Mouse (Mus musculus) midbrain, embryonic 11.5 days (tissue): ENCODE results near the gene Psmb7. TPM values are rescaled to one million over a fixed set of nuclear protein-coding genes. Genes with fewer than 3 reads are reported as not detected.
A peak's percentile ranks its signal among the peaks of the same experiment; 100 is the strongest.

Experiments used
- ATAC-seq: fragments of 200-750 bp; cut with Nextera tagmentation; 2 replicates; pipeline ENCODE4 v1.8.0; 2017; ENCODE audit warnings: moderate TSS enrichment, moderate library complexity; ENCODE audit not compliant: low FRiP score
- DNase-seq: peaks from one replicate; pipeline ENCODE4 v3.0.0; 2015; ENCODE audit warnings: low spot score; ENCODE audit errors: missing footprints
- H3K27ac ChIP-seq: fragments of 300-500 bp; sonication (generic); 2 replicates; pipeline ENCODE4 v1.5.1; 2014; ENCODE audit warnings: low read depth, low read length
- H3K27me3 ChIP-seq: fragments of 300-500 bp; sonication (generic); 2 replicates; pipeline ENCODE4 v1.6.1; 2014; ENCODE audit warnings: mild to moderate bottlenecking, low read length, moderate library complexity, mixed read lengths; ENCODE audit not compliant: control insufficient read depth, insufficient read depth
- H3K36me3 ChIP-seq: fragments of 300-500 bp; sonication (generic); 2 replicates; pipeline ENCODE4 v1.6.1; 2014; ENCODE audit warnings: mild to moderate bottlenecking, low read length, moderate library complexity, mixed read lengths; ENCODE audit not compliant: control insufficient read depth, insufficient read depth
- H3K4me1 ChIP-seq: fragments of 300-500 bp; sonication (generic); 2 replicates; pipeline ENCODE4 v1.6.1; 2014; ENCODE audit warnings: low read length; ENCODE audit not compliant: control insufficient read depth, insufficient read depth
- H3K4me2 ChIP-seq: fragments of 300-500 bp; sonication (generic); 2 replicates; pipeline ENCODE4 v1.6.1; 2014; ENCODE audit warnings: mild to moderate bottlenecking, moderate library complexity
- H3K4me3 ChIP-seq: fragments of 300-500 bp; sonication (generic); 2 replicates; pipeline ENCODE4 v1.5.1; 2014; ENCODE audit warnings: low read depth, low read length
- H3K9ac ChIP-seq: fragments of 300-500 bp; sonication (generic); 2 replicates; pipeline ENCODE4 v1.6.1; 2014; ENCODE audit warnings: low read length
- H3K9me3 ChIP-seq: fragments of 300-500 bp; sonication (generic); 2 replicates; pipeline ENCODE4 v1.6.1; 2016; ENCODE audit warnings: low read length; ENCODE audit not compliant: control insufficient read depth
- WGBS: fragments of 180-500 bp; shearing (Covaris S2); extraction: QIAGEN DNeasy Blood & Tissue Kit; methylation state at CpG from one replicate; pipeline ENCODE4 v1.1.7; 2014; 5-methylcytosine and 5-hydroxymethylcytosine counted together
- polyA plus RNA-seq: library from polyadenylated mRNA; unstranded; fragments of >200 nt; fragmentation: Nextera tagmentation; extraction: Ambion mirVana; gene quantifications from 2 replicates; pipeline ENCODE4 v1.2.1, GENCODE M21; 2014

Gene Psmb7
- polyA plus RNA-seq, 1 experiment from 2014 or later = 351 TPM

DNA sequence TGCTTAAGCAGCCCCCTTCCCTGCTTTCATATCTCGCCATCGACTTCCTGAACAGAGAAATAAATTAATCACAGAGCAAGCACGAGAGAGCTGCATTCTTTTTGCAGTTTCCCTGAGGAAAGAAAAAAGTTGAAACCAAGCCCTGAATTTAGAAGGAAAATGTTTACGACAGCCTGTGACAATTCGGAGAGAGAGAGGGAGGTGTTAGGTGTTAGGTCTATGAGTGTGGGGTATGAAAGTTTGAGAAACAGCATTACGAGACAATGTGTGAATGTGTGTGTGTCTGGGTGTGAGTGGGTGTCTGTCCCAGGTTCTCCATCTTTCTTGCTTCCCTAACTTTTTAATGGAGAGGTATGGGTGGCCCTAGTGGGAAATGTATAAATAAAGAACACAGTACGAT is 8.2 kb upstream of the Psmb7 start:
- H3K36me3 ChIP-seq = no peaks in the 10 kb centered on the region
- H3K27me3 ChIP-seq = no peaks in the 10 kb centered on the region
- H3K4me3 ChIP-seq = no peak overlapping the region
- H3K27ac ChIP-seq = no peak overlapping the region
- no peak overlapping the region for H3K9ac ChIP-seq
- ATAC-seq (no peak), DNase-seq (no peak)
- H3K4me1 ChIP-seq = no peaks in the 10 kb centered on the region
- no peaks in the 10 kb centered on the region for H3K9me3 ChIP-seq
- no peak overlapping the region for H3K4me2 ChIP-seq
- WGBS = 81% methylated on average over 7 of the region's 7 CpGs

DNA sequence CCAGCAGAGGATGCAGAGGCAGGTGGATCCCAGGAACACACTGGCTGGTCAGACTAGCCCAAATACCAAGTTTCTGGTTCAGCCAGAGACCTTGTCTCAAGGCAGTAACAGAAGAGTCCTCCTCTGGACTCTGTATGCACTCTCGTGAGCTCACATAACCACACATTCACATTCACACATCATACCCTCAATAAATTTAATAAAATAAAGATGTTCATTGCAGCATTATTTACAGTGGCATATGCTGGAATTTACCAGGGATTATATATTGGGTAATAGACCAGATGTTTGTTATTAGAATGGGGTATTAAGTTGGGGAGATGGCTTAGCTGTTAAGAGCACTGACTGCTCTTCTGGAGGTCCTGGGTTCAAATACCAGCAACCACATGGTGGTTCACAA is 6.5 kb upstream of the Psmb7 start:
- H3K4me1 ChIP-seq = no peaks in the 10 kb centered on the region
- DNase-seq (no peak), ATAC-seq (no peak)
- no peaks in the 10 kb centered on the region for H3K9me3 ChIP-seq
- no peaks in the 10 kb centered on the region for H3K27me3 ChIP-seq
- WGBS = 92% methylated on average over 1 of the region's 1 CpGs
- no peak overlapping the region for H3K27ac ChIP-seq
- no peak overlapping the region for H3K4me3 ChIP-seq
- no peaks in the 10 kb centered on the region for H3K36me3 ChIP-seq
- no peak overlapping the region for H3K4me2 ChIP-seq
- H3K9ac ChIP-seq = no peak overlapping the region

GRCm38 (mm10) chr2:38647661-38648060 is 3.8 kb upstream of the Psmb7 start:
- DNase-seq = no peak
- Histone ChIP-seq H3K36me3 (no peaks in the 10 kb centered on the region), H3K9me3 (no peaks in the 10 kb centered on the region), H3K4me1 (peaks cover 5% of the 10 kb centered on the region; the same call in 1 of the 2 replicates), H3K27ac (no peak overlapping the region), H3K4me3 (no peak overlapping the region), H3K9ac (no peak overlapping the region), H3K27me3 (no peaks in the 10 kb centered on the region), H3K4me2 (no peak overlapping the region)
- no peak for ATAC-seq
- 89% methylated on average over 7 of the region's 7 CpGs for WGBS

DNA sequence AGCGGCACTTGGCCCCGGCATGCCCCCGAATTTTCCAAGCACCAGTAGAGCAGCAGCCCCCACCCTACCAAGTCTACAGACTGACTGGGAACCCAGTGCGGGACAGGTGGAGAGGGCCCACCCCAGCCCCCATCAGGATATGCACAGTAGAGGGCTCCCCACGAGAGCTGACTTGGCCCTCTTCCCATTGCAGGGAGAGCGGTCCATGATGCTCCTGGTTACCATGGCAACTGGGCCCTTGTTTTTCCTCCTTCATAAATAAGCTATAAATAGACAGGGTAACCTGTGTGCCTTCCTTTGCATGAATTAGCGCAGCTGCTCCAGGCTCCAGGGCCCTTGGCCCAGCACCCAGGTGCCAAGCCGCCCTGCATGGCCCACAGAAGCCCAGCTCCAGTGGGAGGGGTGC is 3.3 kb upstream of the Psmb7 start:
- Histone ChIP-seq H3K9me3 (no peaks in the 10 kb centered on the region), H3K9ac (no peak overlapping the region), H3K4me1 (peaks cover 6% of the 10 kb centered on the region; the same call in 1 of the 2 replicates), H3K27ac (no peak overlapping the region), H3K4me3 (no peak overlapping the region), H3K27me3 (no peaks in the 10 kb centered on the region), H3K36me3 (no peaks in the 10 kb centered on the region), H3K4me2 (no peak overlapping the region)
- DNase-seq = no peak
- no peak for ATAC-seq
- WGBS = 69% methylated on average over 8 of the region's 8 CpGs

- Histone ChIP-seq H3K9me3 (no peaks in the 10 kb centered on the region), H3K27ac (no peak overlapping the region), H3K9ac (no peak overlapping the region), H3K36me3 (peaks cover 1% of the 10 kb centered on the region; the same call in 1 of the 2 replicates), H3K4me1 (peaks cover 6% of the 10 kb centered on the region; the same call in 1 of the 2 replicates), H3K4me2 (no peak overlapping the region), H3K4me3 (no peak overlapping the region), H3K27me3 (no peaks in the 10 kb centered on the region)
- peak; percentile 71 for ATAC-seq
- DNase-seq = no peak
- WGBS = 1% methylated on average over 3 of the region's 3 CpGs
Observed at GRCm38 (mm10) chr2:38645936-38646335, 2.0 kb upstream of the Psmb7 start.

- Histone ChIP-seq H3K4me2 (no peak overlapping the region), H3K9ac (no peak overlapping the region), H3K27ac (no peak overlapping the region), H3K9me3 (no peaks in the 10 kb centered on the region), H3K27me3 (no peaks in the 10 kb centered on the region), H3K36me3 (peaks cover 9% of the 10 kb centered on the region), H3K4me3 (no peak overlapping the region), H3K4me1 (peaks cover 6% of the 10 kb centered on the region; the same call in 1 of the 2 replicates)
- 91% methylated on average over 1 of the region's 1 CpGs for WGBS
- no peak for DNase-seq
- ATAC-seq = no peak
Observed at GRCm38 (mm10) chr2:38641761-38642160, 2.1 kb downstream of the Psmb7 start.

GRCm38 (mm10) chr2:38637716-38638267 is 6.1 kb downstream of the Psmb7 start:
- no peak overlapping the region for H3K27ac ChIP-seq
- ATAC-seq = no peak
- H3K4me3 ChIP-seq = no peak overlapping the region
- H3K9me3 ChIP-seq = no peaks in the 10 kb centered on the region
- peaks cover 21% of the 10 kb centered on the region for H3K36me3 ChIP-seq
- H3K9ac ChIP-seq = no peak overlapping the region
- no peak for DNase-seq
- peaks cover 3% of the 10 kb centered on the region; the same call in 1 of the 2 replicates for H3K4me1 ChIP-seq
- no peaks in the 10 kb centered on the region for H3K27me3 ChIP-seq
- 86% methylated on average over 4 of the region's 4 CpGs for WGBS
- no peak overlapping the region for H3K4me2 ChIP-seq

DNA sequence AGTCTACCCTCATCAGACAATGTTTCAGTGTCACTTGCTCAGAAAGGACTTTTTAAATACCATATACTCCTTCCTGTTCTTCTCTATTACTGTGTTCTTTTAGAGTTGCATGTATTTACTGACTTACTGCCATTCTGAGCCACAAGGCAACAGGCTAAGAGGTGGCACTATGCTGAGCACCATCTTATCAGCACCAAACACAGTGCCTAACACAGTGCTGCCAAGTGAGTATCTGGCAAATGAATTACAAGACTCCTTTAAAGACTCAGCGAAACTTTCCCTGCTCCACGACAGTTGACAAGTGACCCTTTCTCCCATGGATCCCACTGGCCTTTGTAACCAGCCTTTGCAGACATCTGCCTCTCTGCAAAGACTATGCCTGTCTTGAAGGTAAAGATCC is 13.3 kb downstream of the Psmb7 start:
- Histone ChIP-seq H3K4me3 (no peak overlapping the region), H3K27me3 (no peaks in the 10 kb centered on the region), H3K36me3 (peaks cover 30% of the 10 kb centered on the region), H3K4me1 (no peaks in the 10 kb centered on the region), H3K9ac (no peak overlapping the region), H3K27ac (no peak overlapping the region), H3K9me3 (no peaks in the 10 kb centered on the region), H3K4me2 (no peak overlapping the region)
- ATAC-seq (no peak), DNase-seq (no peak)
- 95% methylated on average over 2 of the region's 2 CpGs for WGBS

DNA sequence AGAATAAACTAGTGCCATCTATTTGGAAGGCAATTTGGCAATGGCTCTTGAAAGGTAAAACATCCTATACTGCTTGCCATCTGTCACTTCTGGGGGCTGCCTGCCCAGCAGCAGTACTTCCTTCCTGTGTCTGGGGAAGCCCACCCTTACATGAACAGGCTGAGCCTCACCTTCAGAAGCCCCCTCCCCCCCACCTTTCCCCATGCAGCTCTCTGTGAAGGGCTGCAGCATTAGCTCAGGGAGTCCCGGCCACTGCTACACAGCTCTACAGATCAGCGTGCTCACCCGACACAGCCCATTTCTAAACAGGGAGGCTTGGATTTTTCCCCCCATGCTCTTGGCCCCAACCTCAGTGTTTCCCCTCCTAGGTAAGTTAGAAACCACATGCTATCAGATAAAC is 14.4 kb downstream of the Psmb7 start:
- H3K4me3 ChIP-seq = no peak overlapping the region
- DNase-seq = no peak
- no peaks in the 10 kb centered on the region for H3K27me3 ChIP-seq
- ATAC-seq = no peak
- peaks cover 30% of the 10 kb centered on the region for H3K36me3 ChIP-seq
- no peak overlapping the region for H3K9ac ChIP-seq
- 91% methylated on average over 3 of the region's 3 CpGs for WGBS
- H3K27ac ChIP-seq = no peak overlapping the region
- no peak overlapping the region for H3K4me2 ChIP-seq
- no peaks in the 10 kb centered on the region for H3K4me1 ChIP-seq
- no peaks in the 10 kb centered on the region for H3K9me3 ChIP-seq
